Mouse (Mus musculus) ovary, adult 2 months (tissue): Measurements from ENCODE around the gene Olfr926. TPM values are rescaled to one million over a fixed set of nuclear protein-coding genes. Genes with fewer than 3 reads are reported as not detected.

Experiments used
- polyA plus RNA-seq: library from polyadenylated mRNA; depleted of rRNA; stranded (reverse); fragments of >200 nt; gene quantifications from 2 replicates; pipeline ENCODE4 v1.2.3, GENCODE M21; 2012; rRNA removed

Olfr926 gene
- polyA plus RNA-seq = not detected in 2 replicates

DNA sequence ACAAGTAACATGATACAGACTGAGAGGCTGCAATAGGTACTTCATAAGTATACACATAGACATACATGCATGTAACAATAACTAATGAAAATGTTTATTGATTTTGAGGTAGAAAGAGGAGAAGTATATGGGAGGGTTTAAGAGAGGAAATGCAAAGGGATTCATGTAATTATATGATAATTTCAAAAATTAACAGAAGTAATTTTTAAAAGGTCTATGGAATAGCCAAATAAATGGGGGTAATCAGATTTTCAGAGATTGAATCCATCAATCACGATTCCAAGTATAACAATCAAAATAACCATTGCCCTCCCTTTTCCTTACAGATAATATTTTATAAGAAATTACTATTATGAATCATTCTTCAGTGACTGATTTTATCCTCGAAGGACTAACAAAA lies at the start of gene Olfr926:
Gene Olfr926, plus strand, starts transcription at position 301 of the 400 bp plus-strand sequence.

GRCm38 (mm10) chr9:38844149-38844548 lies 32.8 kb upstream of the Olfr926 start, which contains the start of gene Olfr924:
Gene Olfr924 (plus strand): TSS chr9:38844449.

DNA sequence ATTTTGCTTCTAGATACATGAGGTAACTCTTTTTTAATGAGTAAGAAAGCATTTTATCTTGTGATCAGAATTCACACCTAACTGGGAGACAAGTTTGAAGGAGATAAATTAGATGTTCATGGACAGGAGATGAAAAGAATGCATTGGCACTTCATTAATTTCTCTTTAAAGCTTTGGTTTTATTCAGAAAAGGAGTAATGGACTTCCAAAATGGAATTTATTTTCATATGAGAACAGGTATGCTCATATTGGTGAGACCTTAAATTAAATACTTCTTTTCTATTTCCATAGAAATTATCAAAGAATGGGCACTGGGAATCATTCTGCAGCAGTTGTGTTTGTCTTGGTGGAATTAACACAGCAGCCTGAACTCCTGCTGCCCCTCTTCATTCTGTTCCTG lies 22.2 kb upstream of the Olfr926 start, which contains the start of gene Olfr26:
Gene Olfr26, plus strand, starts transcription at position 301 of the 400 bp plus-strand sequence.

Other genes with a start within 250 kb of the Olfr926 start
- not detected in 2 replicates for gene Olfr916, start 217.3 kb upstream of the Olfr926 start, polyA plus RNA-seq
- not detected in 2 replicates for gene Olfr917, start 211.3 kb upstream of the Olfr926 start, polyA plus RNA-seq
- not detected in 2 replicates for gene Olfr918, start 202.5 kb upstream of the Olfr926 start, polyA plus RNA-seq
- not detected in 2 replicates for gene Olfr919, start 173.5 kb upstream of the Olfr926 start, polyA plus RNA-seq
- 15.2 and 15.4 TPM in 2 replicates for gene Vwa5a, start 158.9 kb upstream of the Olfr926 start, polyA plus RNA-seq
- 0.16 and 0.20 TPM in 2 replicates for gene Olfr920, start 124.8 kb upstream of the Olfr926 start, polyA plus RNA-seq
- gene Olfr921, start 104.1 kb upstream of the Olfr926 start, polyA plus RNA-seq = not detected in 2 replicates
- gene Olfr922, start 62.5 kb upstream of the Olfr926 start, polyA plus RNA-seq = not detected in 2 replicates
- not detected in 2 replicates for gene Olfr923, start 50.6 kb upstream of the Olfr926 start, polyA plus RNA-seq
- gene Olfr924, start 32.7 kb upstream of the Olfr926 start, polyA plus RNA-seq = not detected in 2 replicates
- not detected in 2 replicates for gene Olfr26, start 22.1 kb upstream of the Olfr926 start, polyA plus RNA-seq
- gene Olfr930, start 52.7 kb downstream of the Olfr926 start, polyA plus RNA-seq = not detected in 2 replicates
- gene Olfr933, start 95.2 kb downstream of the Olfr926 start, polyA plus RNA-seq = not detected in 2 replicates
- gene Olfr934, start 111.2 kb downstream of the Olfr926 start, polyA plus RNA-seq = not detected in 2 replicates
- not detected in 2 replicates for gene Olfr935, start 122.6 kb downstream of the Olfr926 start, polyA plus RNA-seq
- not detected in 2 replicates for gene Olfr146, start 146.3 kb downstream of the Olfr926 start, polyA plus RNA-seq
- not detected in 2 replicates for gene Olfr937, start 187.8 kb downstream of the Olfr926 start, polyA plus RNA-seq
- gene Olfr938, start 201.8 kb downstream of the Olfr926 start, polyA plus RNA-seq = not detected in 2 replicates